Mouse (Mus musculus): ENCODE measurements at regions not wholly inside any gene's neighbourhood (a gene's known extent, or its start where the extent isn't known, plus 50 kb on each side); places are given as distances from the start of the nearest gene placed in this dataset.

DNA sequence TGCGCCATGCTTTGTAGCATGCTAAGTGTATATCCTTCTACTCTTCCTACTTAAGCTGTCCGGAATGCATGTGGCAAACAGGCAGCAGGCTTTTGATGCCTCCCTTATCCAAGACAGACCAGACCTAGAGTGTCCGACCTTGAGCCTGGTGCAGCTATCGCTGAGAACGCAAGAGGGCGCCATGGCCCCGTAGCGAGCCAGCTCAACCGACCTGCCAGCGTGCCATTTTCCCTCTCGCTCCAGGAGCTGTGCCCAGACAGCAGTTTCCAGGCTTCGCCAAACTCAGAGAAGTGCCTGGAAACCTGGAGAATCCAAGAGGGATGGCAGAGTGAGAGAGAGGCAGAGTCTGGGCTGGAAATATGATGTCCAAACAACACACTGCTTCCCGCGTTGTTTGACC, 155.8 kb upstream of the Gm12830 start:
- H3K4me3 ChIP-seq: no peak overlapping the region
- no peaks in the 10 kb centered on the region for H3K36me3 ChIP-seq
- no peak overlapping the region for H3K9ac ChIP-seq (replicated peaks)
- peaks cover 14% of the 10 kb centered on the region for H3K4me1 ChIP-seq
- H3K4me2 ChIP-seq (replicated peaks): 0 out of 2 replicates have a peak overlapping the region, but pooled peaks have one; percentile 14
- WGBS: 2% methylated on average over 14 of the region's 14 CpGs
- no peak overlapping the region for H3K27ac ChIP-seq (replicated peaks)
- peaks cover 66% of the 10 kb centered on the region for H3K27me3 ChIP-seq
- H3K9me3 ChIP-seq: no peaks in the 10 kb centered on the region
- peak; percentile 80 for ATAC-seq (replicated peaks)

DNA sequence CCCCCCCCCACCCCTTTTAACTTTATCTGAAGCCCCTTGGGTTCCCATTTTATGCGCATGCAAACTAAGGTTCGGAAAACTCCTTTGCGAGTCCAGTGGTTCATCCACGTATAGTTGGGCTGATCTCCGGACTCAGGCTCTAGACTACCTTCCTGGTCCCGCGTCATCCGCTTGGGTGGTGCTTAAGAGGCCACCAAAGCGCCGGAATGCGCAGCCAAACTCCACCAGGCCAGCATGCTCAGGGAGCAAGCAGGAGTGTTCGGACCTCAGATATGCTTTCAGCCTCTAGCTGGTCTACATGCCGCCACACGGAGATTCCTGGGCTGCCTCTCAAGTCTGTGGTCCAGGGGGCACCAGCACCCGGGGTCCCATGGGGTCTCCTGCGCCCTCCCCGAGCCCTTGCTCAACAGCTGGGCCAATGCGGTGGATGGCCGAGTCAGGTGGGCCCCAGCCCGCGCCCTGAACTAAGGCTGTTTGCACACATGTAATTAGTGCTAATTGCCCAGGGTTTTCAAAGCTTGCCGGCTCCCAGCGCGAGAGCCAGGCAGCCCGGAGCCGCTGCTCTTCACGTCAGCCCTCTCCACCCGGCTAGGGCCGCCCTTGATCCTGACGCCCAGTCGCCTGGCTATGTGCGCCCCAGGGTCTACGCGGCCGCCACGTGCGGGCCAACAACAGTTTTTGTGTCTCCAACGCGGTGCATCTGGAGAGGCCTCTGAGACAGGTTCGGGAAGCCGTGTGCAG, 155.1 kb upstream of the Gm12830 start:
- H3K27me3 ChIP-seq: peaks cover 71% of the 10 kb centered on the region
- ATAC-seq (replicated peaks): peak; percentile 46
- H3K9me3 ChIP-seq: no peaks in the 10 kb centered on the region
- H3K4me2 ChIP-seq (replicated peaks): peak overlapping the region; percentile 40
- peaks cover 14% of the 10 kb centered on the region for H3K4me1 ChIP-seq
- 4% methylated on average over 41 of the region's 41 CpGs for WGBS
- H3K27ac ChIP-seq (replicated peaks): no peak overlapping the region
- H3K36me3 ChIP-seq: no peaks in the 10 kb centered on the region
- peak overlapping the region; percentile 27 for H3K4me3 ChIP-seq
- no peak overlapping the region; the same call in 1 of the 2 replicates for H3K9ac ChIP-seq (replicated peaks)

DNA sequence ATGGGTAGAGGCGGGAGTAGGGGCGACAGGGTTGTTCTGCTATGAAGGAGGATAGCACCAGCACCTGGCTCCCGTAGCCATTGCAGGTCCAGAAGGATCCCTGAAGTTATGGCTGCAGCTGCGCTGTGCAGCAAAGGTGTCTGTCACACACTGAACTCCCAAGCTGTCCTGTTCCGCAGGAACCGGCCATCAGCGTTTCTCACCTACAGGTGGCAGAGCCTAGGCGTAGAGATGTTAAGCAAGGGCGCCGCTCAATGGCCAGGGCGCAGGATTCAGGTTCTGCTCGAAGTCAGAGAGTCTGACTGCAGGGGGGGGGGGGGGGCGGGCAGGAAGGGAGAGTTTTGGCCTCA, 154.6 kb upstream of the Gm12830 start:
- peaks cover 14% of the 10 kb centered on the region for H3K4me1 ChIP-seq
- H3K4me2 ChIP-seq (replicated peaks): peak overlapping the region; percentile 40
- H3K4me3 ChIP-seq: peak overlapping the region; percentile 27
- no peaks in the 10 kb centered on the region for H3K9me3 ChIP-seq
- peak; percentile 5; the same call in 1 of the 2 replicates for ATAC-seq (replicated peaks)
- H3K27ac ChIP-seq (replicated peaks): no peak overlapping the region
- peaks cover 73% of the 10 kb centered on the region for H3K27me3 ChIP-seq
- H3K9ac ChIP-seq (replicated peaks): no peak overlapping the region; the same call in 1 of the 2 replicates
- 1% methylated on average over 12 of the region's 13 CpGs for WGBS
- H3K36me3 ChIP-seq: no peaks in the 10 kb centered on the region

DNA sequence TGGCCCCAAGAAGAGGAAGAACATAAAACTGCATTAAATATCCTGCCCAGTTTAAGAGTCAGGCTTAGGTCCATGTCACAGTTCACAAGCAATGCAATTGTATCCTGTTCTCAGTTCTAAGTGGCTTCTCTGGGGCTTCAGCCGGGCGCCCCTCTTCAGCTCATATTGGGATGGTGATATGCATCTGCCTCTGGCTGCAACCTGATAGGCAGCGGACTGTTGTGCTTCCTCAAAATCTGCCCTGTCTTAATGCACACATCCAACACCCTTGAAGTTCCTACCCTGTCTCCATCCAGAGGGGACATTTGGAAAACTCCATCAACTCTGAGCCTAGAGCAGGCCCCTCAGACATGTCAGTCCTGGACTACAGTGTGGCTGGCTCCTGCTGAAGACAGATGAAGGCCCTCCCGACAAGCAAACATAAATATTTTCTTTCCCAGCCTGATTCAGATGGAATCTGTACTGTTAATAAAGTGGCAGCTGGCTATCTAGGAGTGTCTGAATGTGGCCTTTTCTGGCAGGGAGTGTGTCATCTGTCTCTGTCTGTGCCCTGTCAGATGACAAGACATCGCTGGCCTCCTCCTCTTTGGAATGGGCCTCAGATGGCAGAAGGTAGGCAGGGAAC, 149.3 kb upstream of the Gm12830 start:
- Histone ChIP-seq H3K9me3 (no peaks in the 10 kb centered on the region), H3K27ac (replicated peaks) (no peak overlapping the region), H3K4me1 (no peaks in the 10 kb centered on the region), H3K4me3 (no peak overlapping the region), H3K9ac (replicated peaks) (no peak overlapping the region), H3K36me3 (no peaks in the 10 kb centered on the region), H3K4me2 (replicated peaks) (no peak overlapping the region), H3K27me3 (peaks cover 50% of the 10 kb centered on the region)
- WGBS: 82% methylated on average over 5 of the region's 5 CpGs
- ATAC-seq (replicated peaks): no peak

DNA sequence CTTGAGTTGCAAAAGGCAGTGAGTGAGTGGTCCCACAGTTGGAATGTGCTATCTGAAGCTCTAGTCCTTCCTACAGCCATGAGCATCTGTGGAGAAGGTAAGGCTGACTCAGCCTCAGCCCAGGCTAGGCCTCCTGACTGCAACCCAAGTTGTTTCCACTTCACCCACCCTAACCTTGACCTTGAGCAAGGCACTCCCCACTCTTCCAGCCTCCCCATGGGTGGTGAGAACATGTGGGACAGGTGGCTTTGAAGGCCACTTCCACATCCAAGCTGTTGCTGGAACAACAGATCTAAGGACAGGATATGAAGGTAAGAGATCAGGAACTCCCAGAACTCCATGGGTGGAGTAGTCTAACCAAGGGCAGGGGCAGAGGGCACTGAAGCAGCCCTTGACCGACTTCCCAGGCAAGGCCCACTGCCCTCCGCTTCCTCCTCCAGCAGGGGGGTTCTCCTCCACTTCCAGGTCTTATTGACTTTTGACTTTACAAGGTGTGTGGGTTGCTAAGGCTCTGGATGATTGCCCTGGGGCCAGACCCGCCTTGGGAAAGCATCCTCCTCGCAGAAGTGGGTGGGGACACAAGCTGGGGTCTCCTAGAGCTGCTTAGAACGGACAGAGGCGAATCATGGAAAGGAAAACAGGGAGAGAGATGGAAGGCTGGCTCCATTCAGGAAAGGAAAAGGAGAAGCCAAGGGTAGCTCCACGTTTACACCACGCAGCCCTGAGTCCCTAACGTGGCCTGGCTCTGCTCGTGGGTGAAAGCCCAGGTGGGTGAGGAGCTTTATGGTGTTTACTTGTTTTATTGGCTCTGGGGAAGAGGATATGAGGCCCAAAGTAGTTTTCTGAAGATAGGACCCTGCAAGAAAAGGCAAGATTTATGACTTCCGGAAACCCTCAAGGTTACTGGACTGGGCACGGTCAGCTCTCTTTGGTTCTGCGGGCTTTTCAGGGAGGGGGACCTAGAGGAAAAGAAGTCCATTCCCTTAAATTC, 144.3 kb upstream of the Gm12830 start:
- no peak for ATAC-seq (replicated peaks)
- Histone ChIP-seq H3K27ac (replicated peaks) (no peak overlapping the region), H3K27me3 (peaks cover 26% of the 10 kb centered on the region), H3K9ac (replicated peaks) (no peak overlapping the region), H3K4me2 (replicated peaks) (no peak overlapping the region), H3K4me3 (no peak overlapping the region), H3K4me1 (peaks cover 12% of the 10 kb centered on the region), H3K36me3 (no peaks in the 10 kb centered on the region), H3K9me3 (no peaks in the 10 kb centered on the region)
- 89% methylated on average over 13 of the region's 13 CpGs for WGBS

DNA sequence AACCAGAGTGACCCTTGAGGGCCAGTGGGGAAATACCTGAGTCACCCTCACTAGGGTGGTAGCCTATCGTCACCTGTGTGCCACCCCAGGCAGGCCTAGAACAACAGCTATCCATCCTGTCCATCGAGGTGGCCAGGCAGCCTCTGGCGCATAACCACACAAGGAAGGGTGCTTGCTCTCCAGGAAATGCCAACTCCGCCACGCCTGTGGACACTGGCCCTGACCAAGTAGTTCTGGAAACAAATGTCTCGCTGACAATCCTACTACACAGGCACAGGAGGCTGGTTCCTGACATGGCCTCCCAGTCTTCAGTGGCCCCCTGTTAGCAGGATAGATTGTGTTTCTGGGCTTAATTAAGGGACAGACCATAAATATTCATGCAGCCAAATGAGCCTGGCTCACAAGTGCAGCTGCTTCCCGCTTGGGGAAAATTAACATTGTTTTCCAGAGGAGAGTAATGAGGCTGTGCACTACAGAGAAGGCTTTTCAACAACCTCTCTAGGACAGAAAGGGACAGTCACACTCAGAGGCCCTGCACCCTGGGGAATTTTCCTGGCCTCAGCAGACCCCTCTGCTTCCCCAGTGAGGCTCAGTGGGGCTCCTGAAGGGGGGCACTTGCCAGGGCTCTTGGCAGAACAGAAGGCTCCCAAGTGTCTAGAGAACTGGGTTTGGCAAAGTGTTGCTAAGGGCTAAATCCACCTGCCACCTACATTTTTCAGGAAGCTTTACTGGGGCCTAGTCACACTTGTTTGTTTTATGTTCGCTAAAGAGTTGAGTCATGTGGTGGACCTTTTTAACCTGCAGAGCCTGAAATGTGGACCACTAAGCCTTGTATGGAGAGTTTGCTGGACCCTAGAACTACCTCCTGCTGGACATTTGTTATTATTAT, 143.2 kb upstream of the Gm12830 start:
- Histone ChIP-seq H3K9me3 (no peaks in the 10 kb centered on the region), H3K36me3 (no peaks in the 10 kb centered on the region), H3K4me3 (no peak overlapping the region), H3K9ac (replicated peaks) (no peak overlapping the region), H3K27ac (replicated peaks) (peak overlapping the region; percentile 70), H3K27me3 (peaks cover 28% of the 10 kb centered on the region), H3K4me2 (replicated peaks) (no peak overlapping the region), H3K4me1 (peaks cover 12% of the 10 kb centered on the region)
- WGBS: 31% methylated on average over 8 of the region's 8 CpGs
- ATAC-seq (replicated peaks): peak; percentile 92

DNA sequence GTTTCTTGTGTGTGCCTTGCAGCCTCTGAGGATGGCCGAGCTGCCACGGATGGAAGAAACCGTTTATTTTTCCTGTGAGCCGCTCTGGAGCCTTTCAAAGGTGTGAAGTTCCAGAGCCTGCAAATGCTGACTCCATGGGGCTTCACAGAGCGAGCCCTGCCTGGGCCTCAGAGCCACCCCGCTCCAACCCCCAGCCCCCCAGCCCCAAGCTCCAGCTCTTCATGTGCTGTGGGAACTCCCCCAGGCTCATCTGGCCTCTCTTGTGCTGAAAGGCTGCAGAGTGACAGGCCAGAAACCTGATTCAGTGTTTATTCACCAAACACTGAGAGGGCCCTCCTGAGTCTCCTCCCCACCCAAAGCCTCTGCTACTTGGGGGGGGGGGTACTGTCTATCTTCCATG, 141.2 kb upstream of the Gm12830 start:
- Histone ChIP-seq H3K27ac (replicated peaks) (no peak overlapping the region), H3K9me3 (no peaks in the 10 kb centered on the region), H3K36me3 (no peaks in the 10 kb centered on the region), H3K4me1 (peaks cover 17% of the 10 kb centered on the region), H3K4me2 (replicated peaks) (no peak overlapping the region), H3K9ac (replicated peaks) (no peak overlapping the region), H3K27me3 (peaks cover 35% of the 10 kb centered on the region), H3K4me3 (no peak overlapping the region)
- 38% methylated on average over 6 of the region's 6 CpGs for WGBS
- no peak for ATAC-seq (replicated peaks)

DNA sequence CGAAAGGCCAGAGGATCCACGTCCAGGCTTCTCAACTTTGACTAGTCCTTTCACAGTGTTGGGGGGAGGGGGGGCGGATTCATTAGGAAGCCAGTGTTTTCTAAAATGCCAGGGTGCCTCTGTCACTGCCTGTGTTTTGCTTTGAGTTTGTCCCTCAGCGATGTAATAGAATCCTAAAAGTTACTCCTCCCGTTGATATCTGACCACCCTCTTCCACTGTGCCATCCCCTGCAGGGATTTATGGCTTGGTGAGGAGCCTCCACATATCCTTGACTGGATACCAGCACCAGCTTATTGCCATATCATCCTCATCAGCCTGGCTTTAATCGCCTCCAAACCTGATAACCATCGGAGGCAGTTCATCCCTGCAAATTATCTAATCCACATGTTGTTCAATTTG, 138.6 kb upstream of the Gm12830 start:
- H3K9ac ChIP-seq (replicated peaks): no peak overlapping the region
- no peak overlapping the region for H3K4me3 ChIP-seq
- no peak overlapping the region for H3K4me2 ChIP-seq (replicated peaks)
- 72% methylated on average over 7 of the region's 7 CpGs for WGBS
- no peaks in the 10 kb centered on the region for H3K36me3 ChIP-seq
- H3K27me3 ChIP-seq: peaks cover 43% of the 10 kb centered on the region
- peaks cover 20% of the 10 kb centered on the region for H3K4me1 ChIP-seq
- H3K27ac ChIP-seq (replicated peaks): no peak overlapping the region
- no peaks in the 10 kb centered on the region for H3K9me3 ChIP-seq
- ATAC-seq (replicated peaks): no peak

DNA sequence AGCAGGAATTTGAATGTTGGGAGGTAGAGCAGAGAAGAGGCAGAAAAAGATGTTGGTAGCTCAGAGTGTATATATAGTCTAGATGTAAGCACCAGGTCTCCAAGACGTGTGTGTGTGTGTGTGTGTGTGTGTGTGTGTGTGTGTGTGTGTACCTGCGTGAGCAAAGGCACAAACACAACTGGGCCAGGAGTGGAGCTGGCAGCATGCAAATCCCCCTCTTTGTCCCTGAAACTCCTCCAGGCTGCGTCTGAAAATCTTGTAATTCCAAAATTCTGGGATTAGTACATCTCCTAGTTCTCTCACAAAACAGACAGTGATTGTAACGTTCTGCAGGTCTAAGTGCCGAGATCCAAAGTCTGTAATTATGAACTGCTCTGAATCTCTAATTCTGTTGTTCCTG, 137.8 kb upstream of the Gm12830 start:
- Histone ChIP-seq H3K9ac (replicated peaks) (no peak overlapping the region), H3K9me3 (no peaks in the 10 kb centered on the region), H3K27ac (replicated peaks) (no peak overlapping the region), H3K36me3 (no peaks in the 10 kb centered on the region), H3K4me3 (no peak overlapping the region), H3K27me3 (peaks cover 48% of the 10 kb centered on the region), H3K4me2 (replicated peaks) (no peak overlapping the region), H3K4me1 (peaks cover 13% of the 10 kb centered on the region)
- no peak for ATAC-seq (replicated peaks)
- WGBS: 78% methylated on average over 5 of the region's 5 CpGs

DNA sequence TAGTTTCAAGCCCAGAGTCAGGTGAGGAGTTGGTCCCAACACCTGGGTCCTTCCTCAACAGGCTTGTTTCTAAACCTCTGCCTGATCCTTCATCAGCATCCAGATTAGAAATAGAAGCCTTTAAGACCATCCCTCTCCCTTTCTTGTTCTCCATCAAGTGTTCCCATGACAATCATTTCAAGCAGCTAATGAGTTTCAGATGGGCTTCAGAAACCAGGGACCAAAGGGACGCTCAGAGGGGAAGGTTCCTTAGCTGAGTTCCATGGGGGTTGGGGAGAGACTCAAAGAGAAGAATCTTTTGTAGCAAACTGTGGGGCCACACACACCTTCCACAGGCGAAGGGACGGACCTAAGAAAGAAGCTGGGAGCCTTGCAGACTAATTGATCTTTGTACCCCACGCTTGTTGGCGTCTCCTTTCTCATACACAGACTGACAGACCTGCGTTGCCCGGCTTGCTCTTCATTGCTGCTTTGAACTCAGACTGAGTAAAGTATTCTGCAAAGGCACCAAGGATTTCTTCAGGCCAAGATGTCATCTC, 136.6 kb upstream of the Gm12830 start:
- no peaks in the 10 kb centered on the region for H3K36me3 ChIP-seq
- H3K27me3 ChIP-seq: peaks cover 53% of the 10 kb centered on the region
- H3K4me3 ChIP-seq: no peak overlapping the region
- no peak overlapping the region for H3K4me2 ChIP-seq (replicated peaks)
- peaks cover 11% of the 10 kb centered on the region; the same call in 1 of the 2 replicates for H3K4me1 ChIP-seq
- WGBS: 55% methylated on average over 7 of the region's 7 CpGs
- no peaks in the 10 kb centered on the region for H3K9me3 ChIP-seq
- ATAC-seq (replicated peaks): no peak
- no peak overlapping the region for H3K27ac ChIP-seq (replicated peaks)
- H3K9ac ChIP-seq (replicated peaks): no peak overlapping the region

DNA sequence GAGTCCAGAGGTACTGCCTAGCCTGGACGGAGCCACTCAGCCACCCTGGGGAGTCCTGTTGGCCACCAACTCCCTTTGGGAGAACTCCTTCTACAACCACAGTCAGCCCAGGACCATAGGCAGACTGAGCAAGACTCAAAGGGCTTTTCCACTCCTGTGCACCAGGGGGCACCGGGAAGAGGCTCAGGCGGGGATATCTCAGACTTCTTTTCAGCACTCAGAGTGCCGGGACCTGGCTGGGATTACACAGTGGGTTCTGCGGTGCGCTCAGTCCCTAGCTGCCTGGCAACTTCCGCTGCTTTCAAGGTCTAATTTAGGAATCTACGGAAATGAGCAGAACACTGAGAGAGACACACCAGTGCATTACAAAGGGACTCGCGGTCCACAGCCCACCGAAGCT, 136.1 kb upstream of the Gm12830 start:
- H3K27me3 ChIP-seq: peaks cover 53% of the 10 kb centered on the region
- no peak overlapping the region for H3K4me3 ChIP-seq
- peak overlapping the region; percentile 32 for H3K4me2 ChIP-seq (replicated peaks)
- no peaks in the 10 kb centered on the region for H3K36me3 ChIP-seq
- H3K9me3 ChIP-seq: no peaks in the 10 kb centered on the region
- no peak overlapping the region for H3K9ac ChIP-seq (replicated peaks)
- H3K27ac ChIP-seq (replicated peaks): no peak overlapping the region
- WGBS: 4% methylated on average over 11 of the region's 11 CpGs
- ATAC-seq (replicated peaks): peak; percentile 73
- H3K4me1 ChIP-seq: 0 out of 2 replicates have a peak, but pooled peaks cover 11% of the 10 kb centered on the region

Data from forebrain, embryonic 15.5 days (tissue).